Mouse (Mus musculus) ovary, postnatal 14 days (tissue): ENCODE data around the gene Eif4h.
A peak's percentile ranks its signal among the peaks of the same experiment; 100 is the strongest.
"Not testable (repeated sequence)": the region's sequence is repeated elsewhere in the genome, so short reads cannot be mapped to it uniquely, and the experiment has no call there.

Experiments
- DNase-seq: peaks from one replicate; pipeline ENCODE4 v3.0.0; 2022; ENCODE audit warnings: low spot score

The Eif4h gene

GRCm38 (mm10) chr5:134648976-134649375 lies 9.7 kb upstream of the Eif4h start:
- DNase-seq, result not testable (repeated sequence)

GRCm38 (mm10) chr5:134647394-134647793 lies 8.1 kb upstream of the Eif4h start:
- no peak for DNase-seq

- DNase-seq, result no peak
These were observed 7.2 kb upstream of the Eif4h start for GRCm38 (mm10) chr5:134646461-134646860.

GRCm38 (mm10) chr5:134644643-134645118 lies 5.4 kb upstream of the Eif4h start:
- DNase-seq, result no peak

GRCm38 (mm10) chr5:134644121-134644520 lies 4.8 kb upstream of the Eif4h start:
- no peak for DNase-seq

- no peak for DNase-seq
These were observed 1.1 kb upstream of the Eif4h start for GRCm38 (mm10) chr5:134640371-134640770.

GRCm38 (mm10) chr5:134638461-134639268 lies 625 bp downstream of the Eif4h start:
- no peak for DNase-seq

- no peak for DNase-seq
These were observed 1.4 kb downstream of the Eif4h start for GRCm38 (mm10) chr5:134637820-134638367.

- no peak for DNase-seq
These were observed 6.4 kb downstream of the Eif4h start for GRCm38 (mm10) chr5:134632841-134633240.

- no peak for DNase-seq
These were observed 8.5 kb downstream of the Eif4h start for GRCm38 (mm10) chr5:134630835-134631234.

GRCm38 (mm10) chr5:134629508-134629907 lies 9.8 kb downstream of the Eif4h start:
- no peak for DNase-seq

GRCm38 (mm10) chr5:134622069-134622468 lies 17.2 kb downstream of the Eif4h start:
- DNase-seq, result no peak

- DNase-seq, result no peak
These were observed 18.1 kb downstream of the Eif4h start for GRCm38 (mm10) chr5:134621099-134621640.

- no peak for DNase-seq
These were observed 18.8 kb downstream of the Eif4h start for GRCm38 (mm10) chr5:134620457-134620856.

GRCm38 (mm10) chr5:134617071-134617470 lies 22.2 kb downstream of the Eif4h start:
- peak; percentile 55 for DNase-seq

GRCm38 (mm10) chr5:134615780-134616179 lies 23.5 kb downstream of the Eif4h start:
- no peak for DNase-seq

GRCm38 (mm10) chr5:134615380-134615779 lies 23.9 kb downstream of the Eif4h start:
- no peak for DNase-seq

- no peak for DNase-seq
These were observed 24.5 kb downstream of the Eif4h start, which contains the start of gene Lat2 for GRCm38 (mm10) chr5:134614802-134615201. Gene Lat2, minus strand, starts transcription at chr5:134615025.

GRCm38 (mm10) chr5:134614296-134614695 lies 25.0 kb downstream of the Eif4h start:
- DNase-seq, result no peak

- DNase-seq, result no peak
These were observed 25.6 kb downstream of the Eif4h start for GRCm38 (mm10) chr5:134613727-134614126.

- no peak for DNase-seq
These were observed 27.3 kb downstream of the Eif4h start for GRCm38 (mm10) chr5:134611810-134612521.

- no peak for DNase-seq
These were observed 29.2 kb downstream of the Eif4h start for GRCm38 (mm10) chr5:134609916-134610643.
